Mouse (Mus musculus): ENCODE measurements around the gene Apbb1ip.

The Apbb1ip gene

DNA sequence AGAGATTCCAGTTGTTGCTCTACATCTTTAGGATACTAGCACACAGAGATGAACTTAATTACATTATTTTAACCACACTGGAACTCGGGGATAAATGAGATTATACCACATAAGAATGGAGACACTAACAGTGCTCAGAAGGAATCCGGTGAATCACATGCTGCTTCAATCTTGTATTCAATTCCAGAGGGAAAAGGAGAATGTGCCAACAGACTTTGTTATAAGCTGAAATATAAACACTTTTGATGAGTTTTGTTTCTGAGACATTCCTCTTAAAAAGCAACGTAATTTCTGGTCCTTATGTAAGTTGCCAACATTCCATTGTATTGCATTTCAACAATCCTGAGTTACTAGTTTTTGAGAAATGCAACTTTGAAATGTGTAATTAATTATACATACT, 1.8 kb downstream of the Apbb1ip start:
- DNase-seq (ENCODE audit: low spot score in 2 of 2), result no peak

DNA sequence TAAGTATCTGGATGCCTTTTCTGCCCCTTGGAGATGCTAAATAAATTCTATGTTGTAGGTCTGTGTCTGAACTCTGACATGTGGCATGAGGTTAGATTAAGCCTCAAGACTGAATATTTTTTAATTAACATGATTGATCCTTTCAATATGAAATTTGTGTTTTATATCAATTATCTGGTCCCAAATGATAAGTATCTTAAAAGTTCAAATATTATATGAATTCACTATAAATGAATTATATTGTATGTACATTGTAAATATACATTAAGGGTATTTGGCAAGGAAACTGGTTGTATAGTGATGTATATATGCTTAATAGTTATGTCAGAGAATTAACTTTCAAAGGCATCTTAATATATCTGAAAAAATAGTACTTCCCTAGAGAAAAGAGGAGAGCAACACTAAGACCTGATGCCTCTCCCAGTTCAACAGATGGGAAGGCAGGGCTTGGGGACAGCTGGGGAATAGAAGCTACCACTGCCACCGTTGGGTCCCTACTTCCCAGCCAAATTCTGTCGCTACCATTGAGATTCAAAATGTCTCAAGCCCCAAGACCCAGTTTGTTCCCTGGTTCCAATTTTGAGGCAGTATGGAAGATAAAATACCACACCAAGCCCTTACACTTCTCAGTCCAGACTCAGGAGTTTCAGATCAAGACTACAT, 2.8 kb downstream of the Apbb1ip start:
- DNase-seq (ENCODE audit: low spot score in 2 of 2), result no peak

DNA sequence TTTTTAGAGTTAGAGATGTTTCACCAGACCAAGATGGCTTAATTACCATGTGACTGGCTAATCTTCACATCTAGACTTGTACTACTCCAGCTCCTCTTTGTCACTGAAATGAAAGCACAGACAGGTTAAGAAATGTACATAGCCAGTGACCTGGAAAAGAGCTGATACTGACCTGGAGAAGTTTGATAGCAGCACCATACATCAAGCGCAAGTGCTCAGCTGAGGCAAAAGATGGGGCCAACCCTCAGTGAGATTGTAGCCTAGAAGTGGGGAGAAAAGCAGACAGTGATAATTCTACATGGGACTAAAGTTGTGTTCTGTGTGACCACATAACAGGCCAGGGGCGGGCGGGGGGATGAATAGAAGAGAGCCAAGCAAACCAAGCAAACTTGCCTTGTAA, 3.9 kb downstream of the Apbb1ip start:
- no peak for DNase-seq (ENCODE audit: low spot score in 2 of 2)

DNA sequence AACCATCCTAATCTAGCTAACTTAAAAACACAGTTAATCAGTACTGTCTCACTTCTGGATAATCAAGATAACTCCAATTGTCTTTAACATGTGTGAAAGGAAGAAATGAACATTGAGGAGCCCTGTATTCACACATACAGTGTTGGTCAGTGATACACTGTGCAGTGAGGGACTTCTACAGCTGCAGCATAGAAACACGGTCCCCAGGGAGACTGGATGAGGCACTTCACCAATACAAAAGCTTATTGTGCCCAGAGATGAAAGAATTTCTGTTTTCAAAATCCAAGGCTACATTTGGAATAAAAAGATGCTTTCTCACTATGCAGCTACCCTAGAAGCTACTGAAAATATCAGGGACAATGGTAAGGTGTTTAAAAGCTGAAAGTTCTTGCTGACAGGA, 7.0 kb downstream of the Apbb1ip start:
- DNase-seq (ENCODE audit: low spot score in 2 of 2), result no peak

DNA sequence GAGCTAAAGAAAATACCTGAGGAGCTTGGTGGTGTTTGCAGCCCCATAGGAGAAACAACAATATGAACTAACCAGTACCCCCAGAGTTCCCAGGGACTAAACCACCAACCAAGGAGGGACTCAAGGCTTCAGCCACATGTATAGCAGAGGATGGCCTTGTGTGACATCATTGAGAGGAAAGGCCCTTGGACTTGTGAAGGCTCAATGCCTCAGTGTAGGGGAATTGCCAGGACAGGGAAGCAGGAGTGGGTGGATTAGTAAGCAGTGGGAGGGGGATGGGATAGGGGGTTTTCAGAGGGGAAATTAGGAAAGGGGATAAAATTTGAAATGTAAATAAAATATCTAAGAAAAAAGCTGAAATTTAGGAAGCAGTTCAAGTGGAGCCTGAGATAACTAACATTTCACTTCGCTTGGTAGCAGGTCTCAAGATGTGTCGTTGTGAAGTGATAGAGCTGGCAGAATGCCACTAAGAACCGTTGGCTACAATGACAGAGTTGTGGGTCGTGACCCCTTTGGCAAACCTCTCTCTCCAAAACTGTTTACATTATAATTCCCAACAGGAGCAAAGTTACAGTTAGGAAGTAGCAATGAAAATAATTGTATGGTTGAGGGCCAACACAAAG, 7.6 kb downstream of the Apbb1ip start:
- no peak for DNase-seq (ENCODE audit: low spot score in 2 of 2)

DNA sequence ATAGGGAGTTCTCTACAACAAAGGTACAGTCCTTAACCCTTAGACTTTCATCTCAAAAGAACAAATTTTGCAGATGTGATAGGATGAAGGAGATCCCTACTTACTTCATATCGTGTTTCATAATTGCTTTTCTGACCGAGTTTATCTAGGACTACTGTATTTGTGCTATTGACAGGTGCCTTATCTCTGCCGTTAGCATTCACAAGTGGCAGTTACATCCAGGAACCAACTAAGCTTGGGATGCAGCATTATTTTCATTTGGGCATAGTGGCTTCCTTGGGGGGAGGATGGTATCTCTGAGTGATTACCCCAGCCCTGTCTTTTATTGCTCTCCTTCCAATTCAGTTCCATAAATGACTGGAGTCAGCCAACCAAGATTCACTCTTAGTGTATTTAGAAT, 8.2 kb downstream of the Apbb1ip start:
- DNase-seq (ENCODE audit: low spot score in 2 of 2), result no peak

DNA sequence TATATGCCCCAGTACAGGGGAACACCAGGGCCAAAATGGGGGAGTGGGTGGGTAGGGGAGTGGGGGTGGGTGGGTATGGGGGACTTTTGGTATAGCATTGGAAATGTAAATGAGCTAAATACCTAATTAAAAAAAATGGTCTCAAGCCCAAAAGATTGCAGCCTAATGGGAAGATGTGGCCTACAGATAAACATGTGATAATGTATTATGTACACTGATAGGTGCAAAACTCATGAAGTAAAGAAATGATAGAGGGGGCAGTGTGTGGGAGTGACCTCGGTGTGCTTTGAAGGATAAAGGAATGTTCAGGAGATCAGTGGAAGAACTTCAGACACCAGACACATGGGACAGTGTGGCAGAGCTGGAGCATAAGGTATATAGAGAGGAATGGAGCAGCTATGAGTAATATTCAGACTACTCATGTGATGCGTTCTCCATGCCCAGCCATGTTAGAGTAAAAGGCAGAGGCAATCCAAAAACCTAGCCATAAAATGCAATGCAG, 9.3 kb downstream of the Apbb1ip start:
- DNase-seq (ENCODE audit: low spot score in 2 of 2), result no peak

DNA sequence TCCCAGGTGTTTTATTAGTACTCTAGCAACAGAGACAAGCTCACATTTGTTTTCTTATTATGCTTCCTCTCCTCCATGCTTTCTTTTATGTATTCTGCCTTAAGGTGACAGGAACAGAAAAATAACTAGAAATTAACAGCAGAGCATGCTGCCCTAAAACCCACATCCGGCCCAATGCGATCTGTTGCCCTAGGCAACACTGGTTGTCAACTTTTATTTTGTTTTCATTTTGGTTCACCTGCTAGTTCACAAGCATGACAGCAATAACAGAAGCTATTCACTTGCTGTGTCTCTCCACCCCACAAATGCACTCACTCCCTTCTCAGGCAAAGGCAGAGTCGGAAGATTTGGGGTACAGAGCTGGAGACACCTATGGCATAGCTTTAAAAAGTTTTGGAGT, 10.3 kb downstream of the Apbb1ip start:
- no peak for DNase-seq (ENCODE audit: low spot score in 2 of 2)

DNA sequence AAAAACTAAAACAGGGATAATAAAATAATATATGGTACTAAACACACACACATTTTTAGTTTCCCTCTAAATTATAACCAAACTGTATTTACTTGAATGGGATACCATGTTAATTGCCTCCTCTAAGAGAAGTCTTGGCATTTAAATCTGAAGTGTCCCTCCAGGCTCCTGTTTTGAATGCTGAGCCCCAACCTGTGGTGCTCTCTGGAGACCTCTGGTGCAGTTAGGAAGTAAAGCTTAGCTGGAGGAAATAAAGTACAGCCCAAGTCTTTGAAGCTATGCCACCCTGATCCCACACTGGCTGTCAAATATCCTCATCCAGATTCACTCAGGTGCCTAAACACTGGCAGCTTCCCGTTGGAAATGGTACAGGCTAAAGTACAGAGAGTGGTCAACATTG, 10.9 kb downstream of the Apbb1ip start:
- no peak for DNase-seq (ENCODE audit: low spot score in 2 of 2)

DNA sequence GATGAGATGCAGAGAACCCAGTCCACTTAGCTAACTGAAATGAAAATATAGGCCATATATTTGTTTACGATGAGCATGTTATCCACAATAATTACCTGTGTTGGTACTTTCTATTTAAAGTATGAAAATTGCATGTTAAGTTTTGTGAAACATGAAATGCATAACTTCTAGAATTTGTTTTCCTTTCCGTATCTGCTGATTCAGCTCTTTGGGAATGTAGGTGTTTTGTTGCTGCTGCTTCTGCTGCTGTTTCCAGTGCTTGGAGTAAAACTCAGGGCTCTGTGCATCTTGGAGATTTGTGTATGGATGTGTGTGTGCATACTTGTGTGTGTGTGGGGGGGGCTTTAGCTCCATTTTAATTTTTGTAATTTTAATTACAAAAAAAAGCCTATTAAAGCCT, 14.8 kb downstream of the Apbb1ip start:
- no peak for DNase-seq (ENCODE audit: low spot score in 2 of 2)

DNA sequence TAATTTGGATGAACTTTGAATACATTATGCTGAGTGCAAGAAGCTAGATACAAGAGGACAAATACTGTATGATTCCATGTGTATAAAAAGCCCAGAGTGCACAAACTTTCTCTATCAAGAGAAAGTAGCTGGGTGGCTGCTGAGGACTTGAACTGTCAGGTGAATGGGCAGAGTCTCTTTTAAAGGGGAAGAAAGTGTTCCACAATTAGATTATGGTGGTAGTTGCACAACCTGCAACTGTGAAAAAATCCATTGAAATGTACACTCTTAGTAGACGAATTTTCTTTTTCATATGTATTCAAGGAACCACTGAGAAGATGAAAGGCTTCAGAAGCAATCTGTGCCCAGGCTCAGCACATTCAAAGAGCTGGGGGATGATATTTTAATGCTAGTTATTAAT, 15.7 kb downstream of the Apbb1ip start:
- DNase-seq (ENCODE audit: low spot score in 2 of 2), result no peak

DNA sequence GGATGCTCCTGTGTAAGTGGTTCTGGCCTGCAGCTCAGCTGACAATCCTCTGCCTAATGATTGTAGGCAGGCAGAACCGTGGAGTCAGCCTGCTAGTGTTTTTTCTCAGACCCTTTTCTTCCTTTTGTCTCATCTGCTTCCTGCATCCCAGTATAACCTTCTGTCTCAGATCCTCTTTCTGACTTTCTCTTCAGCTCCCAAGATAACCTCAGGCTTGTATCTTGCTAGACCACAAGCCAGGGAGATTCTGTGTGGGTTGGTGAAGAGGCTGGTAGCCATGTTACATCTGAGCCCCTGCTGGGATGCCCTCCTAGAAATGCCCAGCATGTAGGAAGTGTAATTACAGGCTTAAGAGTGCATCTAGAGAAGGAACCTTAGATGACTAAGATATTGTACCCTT, 16.5 kb downstream of the Apbb1ip start:
- no peak for DNase-seq (ENCODE audit: low spot score in 2 of 2)

DNA sequence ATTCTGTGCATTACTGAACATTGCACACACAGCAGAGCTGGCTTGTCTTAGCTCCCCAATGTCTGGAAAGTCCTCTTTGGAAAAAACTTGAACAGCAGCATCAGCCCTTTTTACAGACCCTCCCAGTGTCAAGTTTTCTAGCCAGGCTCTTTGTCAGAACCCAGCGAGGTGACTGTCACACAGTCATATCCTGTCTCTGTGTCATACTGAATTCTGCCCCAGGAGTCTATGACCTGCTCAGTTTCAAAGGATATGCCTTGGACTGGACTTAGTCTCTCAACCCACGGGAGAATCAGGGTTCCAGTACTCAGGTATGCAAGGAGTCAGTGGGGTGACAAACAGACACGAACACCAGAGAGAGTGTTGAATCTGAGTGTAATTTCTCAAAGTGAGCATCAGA, 21.2 kb downstream of the Apbb1ip start:
- no peak for DNase-seq (ENCODE audit: low spot score in 2 of 2)

DNA sequence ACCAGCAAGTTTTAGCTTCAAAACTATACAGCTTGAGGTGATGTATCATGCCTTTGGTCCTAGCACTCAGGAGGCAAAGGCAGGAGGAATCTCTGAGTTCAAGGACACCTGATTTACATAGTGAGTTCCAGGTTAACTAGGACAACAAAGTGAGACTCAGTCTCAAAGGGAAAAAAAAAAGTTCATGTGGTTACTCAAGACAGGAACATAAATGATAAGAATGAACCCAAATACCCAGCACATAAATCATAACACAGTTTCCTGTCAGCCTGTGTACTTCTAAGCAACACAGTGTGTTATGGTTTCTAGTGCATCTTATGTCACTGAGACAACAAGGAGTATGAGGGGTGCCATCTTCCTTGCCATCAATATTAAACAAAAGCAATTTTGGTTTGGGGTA, 22.6 kb downstream of the Apbb1ip start:
- no peak for DNase-seq (ENCODE audit: low spot score in 2 of 2)

DNA sequence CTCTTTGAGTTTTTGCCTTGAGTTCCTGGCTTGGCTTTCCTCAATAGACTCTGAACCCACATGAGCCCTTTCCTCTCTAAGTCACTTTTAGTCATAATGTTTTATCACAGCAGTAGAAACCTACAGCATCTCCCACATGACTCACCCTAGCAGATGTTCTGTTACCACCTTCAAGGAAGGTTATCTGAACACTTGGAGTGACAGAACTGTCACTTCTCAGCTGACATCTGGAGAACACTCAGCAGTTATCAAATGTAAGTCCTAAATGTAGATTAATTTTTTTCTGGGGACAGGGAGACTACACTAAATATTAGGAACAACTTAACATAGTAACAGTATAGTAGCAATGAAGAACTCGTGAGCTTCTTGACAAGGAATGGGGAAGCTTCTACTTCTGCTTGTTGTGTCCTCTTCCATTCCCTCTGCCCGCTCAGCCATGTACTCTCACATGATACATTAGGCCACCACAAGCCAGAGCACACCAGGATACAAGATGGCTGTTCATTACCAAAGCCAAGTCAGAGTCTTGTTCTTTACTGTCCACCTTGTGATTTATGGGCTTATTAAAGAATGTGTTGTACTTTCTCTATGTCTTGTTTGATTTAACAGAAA, 25.6 kb downstream of the Apbb1ip start:
- DNase-seq (ENCODE audit: low spot score in 2 of 2), result no peak

DNA sequence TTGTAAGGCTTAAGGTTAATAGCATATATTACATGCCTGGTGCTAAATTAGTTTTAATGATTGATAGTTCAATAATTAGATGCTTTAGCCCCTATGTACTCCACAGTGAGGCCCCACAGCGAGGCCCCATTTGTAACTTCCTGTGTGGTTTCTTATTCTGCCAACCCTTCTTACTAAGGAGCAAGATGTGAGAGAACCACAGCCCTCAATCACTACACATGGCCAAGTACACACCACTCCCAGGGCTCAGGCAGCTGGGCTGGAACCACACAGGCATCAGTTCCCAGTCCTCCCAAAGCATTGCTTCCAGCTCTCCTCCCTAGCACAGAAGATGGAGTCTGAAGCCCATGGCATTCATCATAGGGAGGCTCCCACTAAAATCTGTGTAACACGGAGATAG, 31.7 kb downstream of the Apbb1ip start:
- DNase-seq (ENCODE audit: low spot score in 2 of 2), result no peak

DNA sequence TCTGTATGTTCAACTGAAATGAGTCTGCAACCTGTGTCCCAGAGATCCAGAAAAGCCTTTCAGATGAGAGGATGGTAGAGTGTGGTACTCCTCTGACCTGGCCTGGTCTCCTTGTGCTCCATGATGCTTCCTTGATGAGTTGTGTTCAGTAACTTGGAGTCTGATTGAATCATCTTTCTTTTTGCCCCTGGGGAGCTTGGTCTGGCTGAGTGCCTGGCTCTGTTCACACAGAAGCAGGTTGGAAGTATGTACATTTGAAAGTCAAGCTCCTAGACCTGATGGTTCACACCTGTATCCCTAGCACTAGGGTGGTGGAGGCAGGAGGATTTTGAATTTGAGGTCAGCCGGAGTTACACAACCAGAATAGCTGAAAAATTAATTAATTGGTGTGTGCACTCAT, 32.7 kb downstream of the Apbb1ip start:
- no peak for DNase-seq (ENCODE audit: low spot score in 2 of 2)

DNA sequence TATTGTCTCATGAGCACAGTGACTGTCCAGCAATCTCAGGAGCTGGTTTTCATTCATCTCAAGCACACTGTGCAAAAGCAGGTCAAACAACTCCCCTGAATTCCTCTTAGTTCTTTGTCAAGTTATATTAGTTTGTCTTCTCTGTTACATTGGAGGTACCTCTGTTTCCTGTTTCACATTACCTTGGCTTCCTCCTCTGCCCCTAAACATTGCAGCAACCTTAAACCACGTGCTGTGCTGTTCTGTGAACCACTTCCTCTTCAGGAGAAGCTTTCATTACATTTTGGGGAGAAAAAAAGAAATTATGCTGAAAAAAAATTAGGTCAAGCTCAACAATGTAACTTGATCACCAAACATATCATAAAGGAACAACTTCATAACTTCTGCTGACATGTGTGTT, 33.4 kb downstream of the Apbb1ip start:
- DNase-seq (ENCODE audit: low spot score in 2 of 2), result no peak

DNA sequence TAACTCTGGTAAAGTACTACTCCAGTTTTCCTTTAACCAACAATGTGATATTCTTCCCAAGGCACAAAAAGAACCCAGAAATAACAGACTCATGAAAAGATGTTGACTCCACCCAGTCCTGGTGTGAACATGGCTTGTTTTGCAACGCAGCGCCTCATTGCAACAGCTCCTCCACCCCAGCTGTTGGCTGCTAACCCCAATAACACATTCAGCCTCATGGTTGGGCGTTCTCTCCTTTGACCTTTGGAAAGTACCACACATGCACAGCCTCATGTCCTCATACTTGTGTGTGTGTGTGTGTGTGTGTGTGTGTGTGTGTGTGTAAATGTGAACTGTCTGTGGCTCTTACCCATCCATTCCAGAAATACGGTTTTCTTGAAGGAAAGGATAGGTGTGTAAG, 37.0 kb downstream of the Apbb1ip start:
- DNase-seq (ENCODE audit: low spot score in 2 of 2), result no peak

DNA sequence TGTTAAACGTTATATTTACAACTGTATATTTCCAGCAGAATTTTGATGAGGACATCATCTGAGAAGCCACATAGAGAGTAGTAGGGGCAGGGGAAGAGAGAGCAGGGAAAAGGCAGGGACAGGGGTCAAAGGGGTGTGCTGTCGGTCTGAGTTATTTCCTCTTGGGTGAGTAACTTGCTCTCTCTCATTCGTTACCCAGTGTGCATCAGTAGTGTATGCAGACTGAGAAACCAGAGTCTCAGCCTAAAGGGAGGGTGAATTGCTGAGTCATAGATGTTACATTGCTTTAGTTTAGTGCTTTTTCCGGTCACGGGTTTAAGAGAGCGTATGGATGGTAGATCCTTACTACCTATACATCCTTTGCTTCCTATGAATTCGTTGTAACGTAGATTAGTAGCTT, 37.6 kb downstream of the Apbb1ip start:
- DNase-seq (ENCODE audit: low spot score in 2 of 2), result no peak

DNA sequence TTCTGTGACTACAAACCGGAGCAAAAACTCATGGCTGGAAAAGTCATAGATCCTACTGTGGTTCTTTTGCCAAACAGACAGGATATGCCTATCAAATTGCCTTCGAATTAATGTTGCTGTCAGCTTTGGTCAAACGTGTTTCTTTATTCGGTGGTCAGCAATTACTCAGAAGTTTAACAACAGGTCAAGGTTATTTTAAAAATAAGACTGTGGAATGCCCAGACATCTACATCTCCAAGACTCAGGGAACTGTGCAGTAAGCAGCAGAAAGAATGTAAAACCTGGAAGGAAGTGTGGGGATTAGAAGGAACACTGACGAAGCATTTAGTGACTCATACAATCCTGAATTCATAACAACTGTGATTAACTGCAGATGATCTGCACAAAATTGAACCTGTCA, 40.0 kb downstream of the Apbb1ip start:
- DNase-seq (ENCODE audit: low spot score in 2 of 2), result no peak

DNA sequence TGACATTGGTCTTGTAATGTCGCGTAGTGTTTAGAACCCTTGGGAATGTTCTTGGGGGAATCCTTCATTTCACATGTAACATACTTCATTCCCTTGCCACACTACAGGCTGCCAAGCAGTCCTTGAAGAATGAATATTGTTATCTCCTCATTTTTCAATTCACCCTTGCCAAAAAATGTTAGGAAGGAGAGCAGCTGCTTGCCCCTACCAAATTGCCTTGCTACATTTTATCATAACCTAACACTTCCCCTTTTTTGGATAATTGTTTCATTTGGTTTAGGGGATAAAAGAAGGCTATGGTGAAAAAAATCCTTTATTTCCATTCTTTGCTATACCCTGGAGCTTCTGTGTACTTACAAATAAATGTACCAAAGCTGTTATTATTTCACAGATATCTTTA, 41.8 kb downstream of the Apbb1ip start:
- no peak for DNase-seq (ENCODE audit: low spot score in 2 of 2)

DNA sequence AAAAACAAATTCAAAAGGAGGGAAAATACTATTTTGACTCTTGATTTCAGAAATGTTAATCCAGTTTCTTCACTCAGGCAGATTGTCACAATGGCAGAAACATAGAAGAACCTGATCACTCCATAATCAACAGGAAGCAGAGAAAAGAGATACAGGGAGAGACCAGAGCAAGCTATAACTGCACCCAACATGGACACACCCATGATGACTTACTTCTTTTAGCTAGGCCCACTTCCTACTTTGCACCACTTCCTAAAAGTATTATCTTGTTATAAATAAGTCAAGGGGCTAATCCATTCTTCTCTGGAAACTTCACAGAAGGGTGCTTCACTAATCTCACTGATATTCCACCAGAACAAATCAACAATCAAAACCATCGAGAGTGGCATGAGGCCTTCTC, 42.3 kb downstream of the Apbb1ip start:
- DNase-seq (ENCODE audit: low spot score in 2 of 2), result no peak

DNA sequence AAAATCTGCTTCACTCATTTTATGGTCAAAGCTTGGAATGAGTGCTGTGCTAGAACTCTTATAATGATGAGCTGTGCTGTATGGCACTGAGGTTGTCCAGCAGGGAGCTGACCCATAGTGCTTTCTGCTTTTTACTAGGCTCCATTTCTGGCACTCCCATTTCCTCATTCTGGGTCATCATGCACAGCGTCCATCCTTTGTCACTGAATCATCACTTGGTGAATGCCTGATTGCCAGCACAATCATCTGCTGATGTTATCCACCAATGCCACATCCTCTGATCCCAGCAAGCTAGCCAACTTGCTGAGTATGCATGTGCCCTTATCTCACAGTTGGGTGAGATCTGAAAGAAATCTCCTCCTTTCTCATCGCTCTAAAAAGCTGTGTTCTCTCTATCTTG, 48.4 kb downstream of the Apbb1ip start:
- no peak for DNase-seq (ENCODE audit: low spot score in 2 of 2)

All from frontal cortex, postnatal 14 days (tissue).